Mouse (Mus musculus) intestine, embryonic 14.5 days (tissue): ENCODE results near the gene Ubtd2. TPM values are rescaled to one million over a fixed set of nuclear protein-coding genes. Genes with fewer than 3 reads are reported as not detected.

Experiments
- ATAC-seq: fragments of 200-750 bp; cut with Nextera tagmentation; replicated peaks from 2 replicates; pipeline ENCODE4 v1.8.0; 2017; ENCODE audit warnings: low read depth, moderate number of reproducible peaks, moderate TSS enrichment, moderate library complexity; ENCODE audit not compliant: low FRiP score, low TSS enrichment
- DNase-seq: peaks from one replicate; pipeline ENCODE4 v3.0.0-alpha.2; 2018; ENCODE audit warnings: low spot score
- H3K27ac ChIP-seq: fragments of 300-500 bp; sonication (generic); 2 replicates; pipeline ENCODE4 v1.5.1; 2014; ENCODE audit warnings: low read depth, mild to moderate bottlenecking, control low read depth
- H3K27me3 ChIP-seq: fragments of 300-500 bp; sonication (generic); replicated peaks from 2 replicates; pipeline ENCODE4 v1.6.1; 2014; ENCODE audit warnings: low read length, control low read depth; ENCODE audit not compliant: control insufficient read depth, insufficient read depth
- H3K36me3 ChIP-seq: fragments of 300-500 bp; sonication (generic); 2 replicates; pipeline ENCODE4 v1.6.1; 2014; ENCODE audit warnings: low read length, control low read depth; ENCODE audit not compliant: control insufficient read depth, insufficient read depth
- H3K4me1 ChIP-seq: fragments of 300-500 bp; sonication (generic); replicated peaks from 2 replicates; pipeline ENCODE4 v1.6.1; 2014; ENCODE audit warnings: low read length, control low read depth, mixed read lengths; ENCODE audit not compliant: control insufficient read depth, insufficient read depth
- H3K4me2 ChIP-seq: fragments of 300-500 bp; sonication (generic); 2 replicates; pipeline ENCODE4 v1.6.1; 2014; ENCODE audit warnings: low read length
- H3K4me3 ChIP-seq: fragments of 300-500 bp; sonication (generic); 2 replicates; pipeline ENCODE4 v1.5.1; 2014; ENCODE audit warnings: low read depth, low read length, control low read depth, mixed read lengths
- H3K9ac ChIP-seq: fragments of 300-500 bp; sonication (generic); 2 replicates; pipeline ENCODE4 v1.6.1; 2014; ENCODE audit warnings: mild to moderate bottlenecking, low read length
- H3K9me3 ChIP-seq: fragments of 300-500 bp; sonication (generic); 2 replicates; pipeline ENCODE4 v1.6.1; 2016; ENCODE audit warnings: low read length, control low read depth; ENCODE audit not compliant: control insufficient read depth
- WGBS: fragments of 180-500 bp; shearing (Covaris S2); extraction: QIAGEN DNeasy Blood & Tissue Kit; methylation state at CpG from one replicate; pipeline ENCODE4 v1.1.7; 2014; 5-methylcytosine and 5-hydroxymethylcytosine counted together
- polyA plus RNA-seq: library from polyadenylated mRNA; unstranded; fragments of >200 nt; fragmentation: Nextera tagmentation; extraction: Ambion mirVana; gene quantifications from 2 replicates; pipeline ENCODE4 v1.2.1, GENCODE M21; 2014

Gene Ubtd2
- polyA plus RNA-seq, 1 experiment from 2014 or later, result 48.6 TPM

- no peak overlapping the region for H3K4me2 ChIP-seq
- 38% methylated on average over 3 of the region's 3 CpGs for WGBS
Measured at GRCm38 (mm10) chr11:32542687-32543411, 87.7 kb downstream of the Ubtd2 start.

DNA sequence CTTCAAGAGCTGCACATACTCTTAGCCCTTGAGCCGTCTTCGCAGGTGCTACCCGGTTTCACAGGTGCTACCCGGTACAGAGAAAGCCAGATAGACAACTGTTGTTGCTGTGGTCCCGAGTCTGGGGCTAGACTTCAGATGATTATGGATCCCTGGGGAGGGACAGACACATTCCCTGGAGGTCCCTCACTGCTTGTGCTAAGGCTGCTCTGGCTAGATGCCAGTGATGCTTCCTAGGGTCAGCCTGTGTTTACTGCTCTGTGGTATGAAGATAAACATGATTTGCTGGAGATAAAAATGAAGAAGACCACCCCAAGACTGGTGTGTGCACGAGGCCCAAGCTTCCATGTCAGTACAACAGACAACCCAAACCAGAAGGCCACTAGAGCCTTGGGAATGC, 88.9 kb downstream of the Ubtd2 start:
- Histone ChIP-seq H3K9ac (no peak overlapping the region), H3K9me3 (no peaks in the 10 kb centered on the region), H3K27me3 (no peaks in the 10 kb centered on the region), H3K36me3 (no peaks in the 10 kb centered on the region), H3K27ac (no peak overlapping the region), H3K4me3 (no peak overlapping the region), H3K4me2 (no peak overlapping the region), H3K4me1 (peaks cover 17% of the 10 kb centered on the region)
- WGBS, result 71% methylated on average over 6 of the region's 6 CpGs
- DNase-seq (peak; percentile 47), ATAC-seq (no peak)

More at GRCm38 (mm10) chr11:32542687-32543411, 87.7 kb downstream of the Ubtd2 start:
- H3K9ac ChIP-seq, result no peak overlapping the region
- H3K9me3 ChIP-seq, result no peaks in the 10 kb centered on the region
- H3K27ac ChIP-seq, result peak overlapping the region; percentile 18; the same call in 1 of the 2 replicates
- H3K27me3 ChIP-seq, result no peaks in the 10 kb centered on the region
- no peak overlapping the region for H3K4me3 ChIP-seq
- DNase-seq, result peak; percentile 50
- ATAC-seq, result no peak
- H3K36me3 ChIP-seq, result no peaks in the 10 kb centered on the region
- H3K4me1 ChIP-seq, result peaks cover 17% of the 10 kb centered on the region

- no peaks in the 10 kb centered on the region for H3K27me3 ChIP-seq
- 82% methylated on average over 5 of the region's 5 CpGs for WGBS
- ATAC-seq (no peak), DNase-seq (peak; percentile 44)
- no peak overlapping the region for H3K4me3 ChIP-seq
- no peak overlapping the region for H3K9ac ChIP-seq
- H3K4me2 ChIP-seq, result no peak overlapping the region
- H3K36me3 ChIP-seq, result no peaks in the 10 kb centered on the region
- H3K4me1 ChIP-seq, result peaks cover 14% of the 10 kb centered on the region
- no peak overlapping the region for H3K27ac ChIP-seq
- H3K9me3 ChIP-seq, result no peaks in the 10 kb centered on the region
Measured at GRCm38 (mm10) chr11:32544497-32544896, 89.3 kb downstream of the Ubtd2 start.

- no peaks in the 10 kb centered on the region for H3K36me3 ChIP-seq
- H3K9me3 ChIP-seq, result no peaks in the 10 kb centered on the region
- no peak overlapping the region for H3K27ac ChIP-seq
- H3K9ac ChIP-seq, result no peak overlapping the region
- H3K4me2 ChIP-seq, result no peak overlapping the region
- no peaks in the 10 kb centered on the region for H3K27me3 ChIP-seq
- H3K4me3 ChIP-seq, result no peak overlapping the region
- 84% methylated on average over 12 of the region's 12 CpGs for WGBS
- ATAC-seq, result no peak
- no peak for DNase-seq
- peaks cover 10% of the 10 kb centered on the region for H3K4me1 ChIP-seq
Measured at GRCm38 (mm10) chr11:32545605-32546004, 90.4 kb downstream of the Ubtd2 start.

GRCm38 (mm10) chr11:32546483-32546882, 91.3 kb downstream of the Ubtd2 start:
- Histone ChIP-seq H3K4me3 (no peak overlapping the region), H3K36me3 (no peaks in the 10 kb centered on the region), H3K4me2 (no peak overlapping the region), H3K9ac (no peak overlapping the region), H3K27me3 (no peaks in the 10 kb centered on the region), H3K4me1 (peaks cover 11% of the 10 kb centered on the region), H3K9me3 (no peaks in the 10 kb centered on the region), H3K27ac (no peak overlapping the region)
- 80% methylated on average over 5 of the region's 5 CpGs for WGBS
- ATAC-seq, result no peak
- peak; percentile 47 for DNase-seq

- DNase-seq (no peak), ATAC-seq (no peak)
- H3K9ac ChIP-seq, result no peak overlapping the region
- peaks cover 21% of the 10 kb centered on the region for H3K4me1 ChIP-seq
- H3K4me2 ChIP-seq, result no peak overlapping the region
- H3K4me3 ChIP-seq, result no peak overlapping the region
- H3K36me3 ChIP-seq, result no peaks in the 10 kb centered on the region
- H3K9me3 ChIP-seq, result no peaks in the 10 kb centered on the region
- H3K27me3 ChIP-seq, result no peaks in the 10 kb centered on the region
- 71% methylated on average over 10 of the region's 10 CpGs for WGBS
- no peak overlapping the region for H3K27ac ChIP-seq
Measured at GRCm38 (mm10) chr11:32547391-32547947, 92.3 kb downstream of the Ubtd2 start.

- no peak overlapping the region for H3K4me3 ChIP-seq
- no peak overlapping the region for H3K4me2 ChIP-seq
- DNase-seq (no peak), ATAC-seq (no peak)
- no peak overlapping the region for H3K9ac ChIP-seq
- H3K4me1 ChIP-seq, result peaks cover 25% of the 10 kb centered on the region
- no peaks in the 10 kb centered on the region for H3K27me3 ChIP-seq
- no peak overlapping the region for H3K27ac ChIP-seq
- H3K9me3 ChIP-seq, result no peaks in the 10 kb centered on the region
- 77% methylated on average over 4 of the region's 4 CpGs for WGBS
- H3K36me3 ChIP-seq, result no peaks in the 10 kb centered on the region
Measured at GRCm38 (mm10) chr11:32548240-32548639, 93.1 kb downstream of the Ubtd2 start.

DNA sequence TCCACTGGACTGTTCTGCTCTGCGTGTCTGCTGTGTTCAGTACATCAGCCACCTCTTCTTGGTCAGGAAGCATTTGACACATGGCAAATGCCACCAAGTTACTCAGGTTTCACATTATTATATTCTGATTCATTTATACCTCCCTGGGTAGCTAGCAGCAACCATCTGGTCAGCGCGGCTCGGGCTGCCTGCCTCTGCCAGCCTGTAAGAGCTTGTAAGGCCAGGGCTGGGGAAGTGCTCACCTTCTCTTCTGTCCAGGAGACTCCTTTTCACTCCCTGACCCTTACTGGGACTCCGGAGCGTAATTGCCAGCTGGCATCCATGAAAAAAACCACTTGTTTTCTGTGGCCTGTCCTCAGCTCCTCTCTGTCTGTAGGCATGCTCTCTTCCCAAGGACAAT, 94.1 kb downstream of the Ubtd2 start:
- no peak overlapping the region for H3K4me3 ChIP-seq
- ATAC-seq (no peak), DNase-seq (no peak)
- H3K4me1 ChIP-seq, result peaks cover 28% of the 10 kb centered on the region
- H3K27me3 ChIP-seq, result no peaks in the 10 kb centered on the region
- 84% methylated on average over 6 of the region's 6 CpGs for WGBS
- no peak overlapping the region for H3K9ac ChIP-seq
- no peaks in the 10 kb centered on the region for H3K9me3 ChIP-seq
- no peaks in the 10 kb centered on the region for H3K36me3 ChIP-seq
- no peak overlapping the region for H3K4me2 ChIP-seq
- no peak overlapping the region for H3K27ac ChIP-seq

DNA sequence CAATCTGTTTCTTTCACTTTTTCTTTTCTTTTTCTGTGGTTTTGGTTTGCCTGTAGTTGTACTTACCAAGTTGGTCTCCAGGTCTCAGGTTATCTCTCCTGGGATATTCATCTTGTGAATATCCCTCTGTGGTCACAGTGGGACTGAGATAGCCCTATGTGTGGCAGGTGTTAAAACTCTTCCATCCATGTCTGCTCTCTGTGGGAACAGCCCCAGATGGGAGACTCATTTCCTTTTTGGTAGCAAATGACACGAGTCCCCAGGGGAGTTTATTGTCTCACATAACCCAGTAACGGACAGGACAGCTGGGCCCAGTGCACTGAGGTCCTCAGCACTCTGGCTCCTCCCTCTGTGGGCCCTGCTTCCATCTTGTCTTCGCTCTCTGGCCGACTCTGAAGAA, 94.9 kb downstream of the Ubtd2 start:
- H3K4me1 ChIP-seq, result peaks cover 26% of the 10 kb centered on the region

More for the DNA sequence above, 94.9 kb downstream of the Ubtd2 start:
- no peak overlapping the region for H3K9ac ChIP-seq
- no peaks in the 10 kb centered on the region for H3K36me3 ChIP-seq
- H3K27ac ChIP-seq, result no peak overlapping the region
- no peak overlapping the region for H3K4me3 ChIP-seq
- no peaks in the 10 kb centered on the region for H3K27me3 ChIP-seq
- WGBS, result 58% methylated on average over 4 of the region's 4 CpGs
- DNase-seq (no peak), ATAC-seq (no peak)
- H3K9me3 ChIP-seq, result no peaks in the 10 kb centered on the region
- H3K4me2 ChIP-seq, result no peak overlapping the region
